Mouse (Mus musculus): ENCODE results near the gene Vmn2r18. TPM values are rescaled to one million over a fixed set of nuclear protein-coding genes. Genes with fewer than 3 reads are reported as not detected.

Gene Vmn2r18
- 0.13 TPM in 1 of 2 replicates, not detected in the other for polyA plus RNA-seq (2014; fragmentation: Nextera tagmentation; extraction: Ambion mirVana)

DNA sequence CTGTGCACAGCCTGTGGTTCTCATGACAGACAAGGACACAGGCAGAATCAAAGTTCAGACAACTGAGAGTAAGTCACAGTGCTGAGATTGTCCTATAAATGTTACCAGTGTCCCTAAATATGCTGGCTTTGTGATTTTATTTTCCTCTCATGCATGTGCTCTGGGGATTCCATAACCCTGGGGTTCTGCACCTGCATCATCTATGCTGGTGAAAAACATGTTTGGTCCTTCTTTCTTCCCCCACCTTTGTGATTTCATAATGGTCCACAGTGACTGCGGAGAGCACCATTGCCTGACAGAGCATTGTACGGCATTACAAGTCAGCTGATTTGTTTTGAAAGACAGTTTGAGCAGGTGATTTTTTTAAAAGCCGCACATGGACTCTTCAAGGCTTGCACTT, at the start of gene Vmn2r18:
Gene Vmn2r18 (minus strand): TSS at position 101 of the 400 bp plus-strand sequence.
- H3K4me1 ChIP-seq (ENCODE audit: control insufficient read depth, insufficient read depth, low read length), result no peaks in the 10 kb centered on the region
- H3K27ac ChIP-seq (ENCODE audit: low read length), result no peak within 1 kb of the TSS
- H3K27me3 ChIP-seq (ENCODE audit: control insufficient read depth, insufficient read depth, low read length), result no peaks in the 10 kb centered on the region
- no peak within 1 kb of the TSS for H3K4me2 ChIP-seq (replicated peaks; ENCODE audit: low read depth, low read length)
- no peak within 1 kb of the TSS for H3K9ac ChIP-seq (replicated peaks; ENCODE audit: low read depth, low read length)
- H3K4me3 ChIP-seq (ENCODE audit: low read depth, low read length), result no peak within 1 kb of the TSS
- no peaks in the 10 kb centered on the region for H3K36me3 ChIP-seq (ENCODE audit: control insufficient read depth, insufficient read depth, low read length)
- 82% methylated on average over 3 of the region's 3 CpGs for WGBS
- no peaks in the 10 kb centered on the region for H3K9me3 ChIP-seq (ENCODE audit: control insufficient read depth, low read depth, low read length)
- no peak for ATAC-seq (ENCODE audit: insufficient number of reproducible peaks, insufficient read depth, low FRiP score, low read depth)

DNA sequence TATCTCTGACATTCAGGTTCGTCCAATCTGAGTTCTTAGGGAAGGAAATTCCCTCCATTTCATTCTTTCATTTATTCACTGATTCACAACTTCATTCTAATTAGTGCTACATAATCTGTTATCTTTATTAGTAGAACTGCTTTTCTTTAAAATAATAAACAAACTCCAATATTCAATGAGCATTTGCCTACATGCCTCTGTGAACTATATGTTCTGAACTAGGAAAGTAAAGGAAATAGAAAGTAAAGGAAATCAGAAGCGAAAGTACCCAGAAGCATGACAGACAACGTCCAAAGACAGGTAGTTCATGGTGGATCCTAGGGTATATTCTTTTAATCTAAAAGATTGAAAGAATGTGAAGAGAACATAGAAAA, 45.6 kb upstream of the Vmn2r18 start:
- H3K9me3 ChIP-seq (ENCODE audit: control insufficient read depth, low read depth, low read length), result no peaks in the 10 kb centered on the region
- H3K4me1 ChIP-seq (ENCODE audit: control insufficient read depth, insufficient read depth, low read length), result peaks cover 3% of the 10 kb centered on the region; the same call in 1 of the 2 replicates
- no peak overlapping the region; the same call in 1 of the 2 replicates for H3K27ac ChIP-seq (ENCODE audit: low read length)
- no peak overlapping the region for H3K9ac ChIP-seq (replicated peaks; ENCODE audit: low read depth, low read length)
- no peaks in the 10 kb centered on the region for H3K27me3 ChIP-seq (ENCODE audit: control insufficient read depth, insufficient read depth, low read length)
- ATAC-seq (ENCODE audit: insufficient number of reproducible peaks, insufficient read depth, low FRiP score, low read depth), result no peak
- 65% methylated on average over 3 of the region's 3 CpGs for WGBS
- H3K36me3 ChIP-seq (ENCODE audit: control insufficient read depth, insufficient read depth, low read length), result peaks cover 28% of the 10 kb centered on the region
- peak overlapping the region; percentile 53; the same call in 1 of the 2 replicates for H3K4me3 ChIP-seq (ENCODE audit: low read depth, low read length)
- peak overlapping the region; percentile 75; the same call in 1 of the 2 replicates for H3K4me2 ChIP-seq (replicated peaks; ENCODE audit: low read depth, low read length)

DNA sequence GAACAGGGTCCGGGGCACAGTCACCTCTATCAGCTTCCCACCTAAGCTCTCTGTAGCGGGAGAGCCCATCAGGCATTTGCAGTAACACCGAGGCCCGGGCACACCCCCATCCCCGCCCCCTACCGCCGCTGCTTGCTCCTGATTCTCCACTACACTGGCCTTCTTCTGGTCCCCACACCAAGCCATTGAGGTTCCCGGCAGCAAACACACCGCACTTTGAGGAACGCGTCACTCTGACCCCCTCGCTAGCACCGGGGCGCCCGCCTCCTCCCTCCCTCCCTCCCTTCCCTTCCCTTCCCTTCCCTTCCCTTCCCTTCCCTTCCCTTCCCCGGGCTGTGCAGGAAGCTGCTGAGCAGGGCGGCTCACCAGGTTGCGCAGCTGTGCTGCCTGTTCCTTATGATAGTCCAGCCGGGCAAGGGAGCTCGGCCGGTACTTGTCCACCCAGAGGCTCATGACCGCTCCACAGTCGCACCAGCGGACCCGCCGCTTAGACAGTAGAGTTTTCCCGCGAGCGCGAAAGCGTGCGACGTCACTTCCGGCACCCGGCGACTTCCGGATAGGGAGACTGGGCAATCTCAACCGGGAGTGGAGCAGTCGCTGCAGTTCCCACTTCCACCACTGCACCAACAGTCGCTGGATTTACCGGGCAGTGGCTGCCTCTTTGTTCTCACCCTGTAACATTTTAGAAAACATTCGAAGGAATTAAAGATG, 45.0 kb upstream of the Vmn2r18 start, which contains the start of gene Rfc3:
Gene Rfc3 (minus strand): TSS at position 543 of the 711 bp plus-strand sequence.
- H3K4me3 ChIP-seq (ENCODE audit: low read depth, low read length), result peak within 1 kb of the TSS; percentile 53
- under 1% methylated on average over 41 of the region's 42 CpGs for WGBS
- H3K4me2 ChIP-seq (replicated peaks; ENCODE audit: low read depth, low read length), result peak within 1 kb of the TSS; percentile 75
- peaks cover 31% of the 10 kb centered on the region for H3K36me3 ChIP-seq (ENCODE audit: control insufficient read depth, insufficient read depth, low read length)
- H3K27me3 ChIP-seq (ENCODE audit: control insufficient read depth, insufficient read depth, low read length), result no peaks in the 10 kb centered on the region
- peak; percentile 97 for ATAC-seq (ENCODE audit: insufficient number of reproducible peaks, insufficient read depth, low FRiP score, low read depth)
- no peaks in the 10 kb centered on the region for H3K9me3 ChIP-seq (ENCODE audit: control insufficient read depth, low read depth, low read length)
- peaks cover 3% of the 10 kb centered on the region; the same call in 1 of the 2 replicates for H3K4me1 ChIP-seq (ENCODE audit: control insufficient read depth, insufficient read depth, low read length)
- peak within 1 kb of the TSS; percentile 53; the same call in 1 of the 2 replicates for H3K9ac ChIP-seq (replicated peaks; ENCODE audit: low read depth, low read length)
- peak within 1 kb of the TSS; percentile 68; the same call in 1 of the 2 replicates for H3K27ac ChIP-seq (ENCODE audit: low read length)

DNA sequence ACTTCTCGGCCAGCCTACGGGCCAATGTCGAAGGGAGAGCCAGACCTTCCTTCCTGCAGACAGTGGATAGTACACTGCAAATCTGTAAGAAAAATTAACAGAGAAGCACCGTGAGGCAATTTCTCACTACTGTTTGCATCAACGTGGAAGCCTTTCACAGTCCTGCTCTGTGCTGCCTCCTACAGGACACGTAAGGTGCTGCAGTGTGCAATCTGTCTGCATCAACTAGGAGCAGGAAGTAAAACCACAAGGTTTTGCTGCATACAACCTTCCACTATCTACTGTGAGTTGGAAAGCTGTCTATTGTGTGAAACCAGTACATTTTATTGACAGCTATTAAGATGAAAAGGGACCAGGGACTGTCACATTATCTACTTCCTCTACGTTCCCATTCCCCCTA, 39.0 kb upstream of the Vmn2r18 start:
- Histone ChIP-seq H3K27me3 (ENCODE audit: control insufficient read depth, insufficient read depth, low read length) (no peaks in the 10 kb centered on the region), H3K9ac (replicated peaks; ENCODE audit: low read depth, low read length) (no peak overlapping the region), H3K4me2 (replicated peaks; ENCODE audit: low read depth, low read length) (no peak overlapping the region), H3K4me1 (ENCODE audit: control insufficient read depth, insufficient read depth, low read length) (0 out of 2 replicates have a peak, but pooled peaks cover 3% of the 10 kb centered on the region), H3K4me3 (ENCODE audit: low read depth, low read length) (no peak overlapping the region), H3K36me3 (ENCODE audit: control insufficient read depth, insufficient read depth, low read length) (peaks cover 75% of the 10 kb centered on the region), H3K9me3 (ENCODE audit: control insufficient read depth, low read depth, low read length) (no peaks in the 10 kb centered on the region), H3K27ac (ENCODE audit: low read length) (no peak overlapping the region)
- ATAC-seq (ENCODE audit: insufficient number of reproducible peaks, insufficient read depth, low FRiP score, low read depth), result no peak
- WGBS, result 97% methylated on average over 7 of the region's 7 CpGs

DNA sequence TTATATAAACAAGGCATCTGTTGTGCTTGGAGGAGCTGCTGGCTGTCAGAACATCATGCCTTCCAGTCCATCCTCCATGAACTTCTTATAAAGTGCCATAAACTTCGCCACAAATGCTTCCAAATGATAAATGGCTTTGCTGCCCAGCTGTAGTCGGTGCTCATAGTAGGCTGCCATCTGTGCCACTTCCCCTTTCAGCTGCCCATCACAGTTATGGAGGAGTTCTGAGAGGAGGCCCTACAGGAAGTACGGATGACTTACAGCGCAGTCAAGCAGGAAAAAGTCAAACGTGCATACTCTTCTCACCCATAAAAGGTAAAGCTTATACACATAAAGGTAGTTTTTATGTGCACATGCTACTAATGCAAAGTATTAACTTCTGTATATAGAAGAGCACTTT, 37.0 kb upstream of the Vmn2r18 start:
- ATAC-seq (ENCODE audit: insufficient number of reproducible peaks, insufficient read depth, low FRiP score, low read depth), result no peak
- H3K27ac ChIP-seq (ENCODE audit: low read length), result no peak overlapping the region
- H3K27me3 ChIP-seq (ENCODE audit: control insufficient read depth, insufficient read depth, low read length), result no peaks in the 10 kb centered on the region
- H3K4me2 ChIP-seq (replicated peaks; ENCODE audit: low read depth, low read length), result no peak overlapping the region
- H3K9me3 ChIP-seq (ENCODE audit: control insufficient read depth, low read depth, low read length), result no peaks in the 10 kb centered on the region
- WGBS, result 81% methylated on average over 5 of the region's 5 CpGs
- H3K4me3 ChIP-seq (ENCODE audit: low read depth, low read length), result no peak overlapping the region
- H3K36me3 ChIP-seq (ENCODE audit: control insufficient read depth, insufficient read depth, low read length), result peaks cover 60% of the 10 kb centered on the region
- H3K4me1 ChIP-seq (ENCODE audit: control insufficient read depth, insufficient read depth, low read length), result no peaks in the 10 kb centered on the region
- H3K9ac ChIP-seq (replicated peaks; ENCODE audit: low read depth, low read length), result no peak overlapping the region

DNA sequence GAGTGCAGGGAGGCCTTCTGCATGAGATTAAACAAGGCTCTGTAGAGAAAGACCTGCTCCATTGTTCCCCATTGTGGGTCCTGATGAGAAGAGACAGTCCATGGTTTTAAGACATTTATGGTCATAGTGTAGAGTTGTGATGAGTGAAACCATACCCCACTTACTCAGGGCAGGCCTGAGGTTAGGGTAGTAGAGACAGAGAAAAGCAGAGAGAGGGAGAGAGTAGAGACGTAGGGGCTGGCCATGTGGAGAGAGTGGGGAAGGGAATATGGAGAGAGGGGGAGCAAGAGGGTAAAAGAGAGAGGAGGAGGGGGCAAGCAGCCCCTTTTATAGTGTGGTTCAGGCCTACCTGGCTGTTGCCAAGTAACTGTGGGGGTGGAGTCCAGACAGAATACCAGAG, 36.3 kb upstream of the Vmn2r18 start:
- H3K4me3 ChIP-seq (ENCODE audit: low read depth, low read length), result no peak overlapping the region
- WGBS, result 93% methylated on average over 1 of the region's 1 CpGs
- peaks cover 53% of the 10 kb centered on the region for H3K36me3 ChIP-seq (ENCODE audit: control insufficient read depth, insufficient read depth, low read length)
- H3K27ac ChIP-seq (ENCODE audit: low read length), result no peak overlapping the region
- no peaks in the 10 kb centered on the region for H3K27me3 ChIP-seq (ENCODE audit: control insufficient read depth, insufficient read depth, low read length)
- H3K9me3 ChIP-seq (ENCODE audit: control insufficient read depth, low read depth, low read length), result no peaks in the 10 kb centered on the region
- no peak overlapping the region for H3K9ac ChIP-seq (replicated peaks; ENCODE audit: low read depth, low read length)
- H3K4me1 ChIP-seq (ENCODE audit: control insufficient read depth, insufficient read depth, low read length), result no peaks in the 10 kb centered on the region
- H3K4me2 ChIP-seq (replicated peaks; ENCODE audit: low read depth, low read length), result no peak overlapping the region
- ATAC-seq (ENCODE audit: insufficient number of reproducible peaks, insufficient read depth, low FRiP score, low read depth), result no peak

DNA sequence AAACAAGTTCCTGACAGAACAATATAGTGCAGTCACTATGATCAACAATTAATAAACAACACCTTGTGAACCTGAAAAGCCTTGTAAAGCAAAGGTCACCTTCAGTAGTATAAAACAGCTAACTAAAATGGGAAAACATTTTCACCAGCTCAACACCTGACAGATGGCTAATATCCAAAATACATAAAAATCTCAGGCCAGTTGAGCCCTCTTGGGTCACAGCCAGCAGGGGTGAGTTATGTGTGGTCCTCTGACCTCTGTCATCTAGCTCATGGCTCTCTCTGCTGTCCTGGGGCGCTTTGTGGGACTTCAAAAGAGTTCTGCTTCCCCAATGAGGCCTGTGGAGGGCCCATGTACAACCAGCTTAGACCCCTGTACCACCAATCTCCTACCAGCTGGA, 4.1 kb downstream of the Vmn2r18 start:
- H3K36me3 ChIP-seq (ENCODE audit: control insufficient read depth, insufficient read depth, low read length), result no peaks in the 10 kb centered on the region
- no peaks in the 10 kb centered on the region for H3K9me3 ChIP-seq (ENCODE audit: control insufficient read depth, low read depth, low read length)
- no peak for ATAC-seq (ENCODE audit: insufficient number of reproducible peaks, insufficient read depth, low FRiP score, low read depth)
- no peak overlapping the region for H3K4me2 ChIP-seq (replicated peaks; ENCODE audit: low read depth, low read length)
- no peaks in the 10 kb centered on the region for H3K27me3 ChIP-seq (ENCODE audit: control insufficient read depth, insufficient read depth, low read length)
- H3K4me1 ChIP-seq (ENCODE audit: control insufficient read depth, insufficient read depth, low read length), result no peaks in the 10 kb centered on the region
- H3K27ac ChIP-seq (ENCODE audit: low read length), result no peak overlapping the region
- 37% methylated on average over 1 of the region's 1 CpGs for WGBS
- H3K9ac ChIP-seq (replicated peaks; ENCODE audit: low read depth, low read length), result no peak overlapping the region
- H3K4me3 ChIP-seq (ENCODE audit: low read depth, low read length), result no peak overlapping the region
